Mouse (Mus musculus) liver, embryonic 14.5 days (tissue): ENCODE results near the gene Dock11. TPM values are rescaled to one million over a fixed set of nuclear protein-coding genes. Genes with fewer than 3 reads are reported as not detected.

Experiments
- ATAC-seq: fragments of 200-750 bp; cut with Nextera tagmentation; 2 replicates; pipeline ENCODE4 v1.8.0; 2017; ENCODE audit warnings: moderate number of reproducible peaks, mild to moderate bottlenecking, moderate library complexity; ENCODE audit not compliant: insufficient read depth
- DNase-seq, 3 experiments: peaks; one replicate each; pipeline ENCODE4 v3.0.0-alpha.2; 2012 to 2013; ENCODE audit warnings: low read depth in 3 of 3, low spot score in 3 of 3
- H3K27ac ChIP-seq: fragments of 300-500 bp; sonication (generic); 2 replicates; pipeline ENCODE4 v1.5.1; 2014; ENCODE audit warnings: moderate library complexity, mild to moderate bottlenecking, control low read depth, inconsistent platforms
- H3K27me3 ChIP-seq: fragments of 300-500 bp; sonication (generic); 2 replicates; pipeline ENCODE4 v1.6.1; 2014; ENCODE audit warnings: mild to moderate bottlenecking, low read length, moderate library complexity; ENCODE audit not compliant: control insufficient read depth, insufficient read depth
- H3K36me3 ChIP-seq: fragments of 300-500 bp; sonication (generic); replicated peaks from 2 replicates; pipeline ENCODE4 v1.6.1; 2014; ENCODE audit warnings: low read depth; ENCODE audit not compliant: control insufficient read depth, insufficient read depth
- H3K4me1 ChIP-seq, 2 experiments: fragments of 200-500 bp in 1 of 2; fragments of 300-500 bp in 1 of 2; sonication (generic) in 1 of 2; replicated peaks; 2 replicates each; pipeline ENCODE4 v1.6.1; 2012 to 2014; ENCODE audit warnings: antibody characterized with exemption in 1 of 2, inconsistent platforms in 1 of 2, low read length in 1 of 2; ENCODE audit not compliant: control insufficient read depth in 2 of 2, insufficient read depth in 2 of 2
- H3K4me2 ChIP-seq: fragments of 300-500 bp; sonication (generic); 2 replicates; pipeline ENCODE4 v1.6.1; 2014; ENCODE audit warnings: low read depth, mild to moderate bottlenecking, control low read depth, moderate library complexity
- H3K4me3 ChIP-seq, 2 experiments: fragments of 200-500 bp in 1 of 2; fragments of 300-500 bp in 1 of 2; sonication (generic) in 1 of 2; 2 replicates each; pipeline ENCODE4 v1.5.1; 2012 to 2014; ENCODE audit warnings: low read depth in 2 of 2, low read length in 2 of 2, mild to moderate bottlenecking in 2 of 2, control low read depth in 1 of 2, inconsistent platforms in 1 of 2, moderate library complexity in 1 of 2; ENCODE audit not compliant: insufficient read depth in 1 of 2
- H3K9ac ChIP-seq: fragments of 300-500 bp; sonication (generic); replicated peaks from 2 replicates; pipeline ENCODE4 v1.6.1; 2014; ENCODE audit warnings: mild to moderate bottlenecking, control low read depth, moderate library complexity
- H3K9me3 ChIP-seq: fragments of 300-500 bp; sonication (generic); 2 replicates; pipeline ENCODE4 v1.6.1; 2016; ENCODE audit warnings: low read length, mixed read lengths; ENCODE audit not compliant: control insufficient read depth
- CTCF ChIP-seq: IDR thresholded peaks from 2 replicates; pipeline ENCODE4 v1.5.1; 2016; ENCODE audit warnings: antibody characterized with exemption, low read depth, control low read depth
- EP300 ChIP-seq: IDR thresholded peaks from 2 replicates; pipeline ENCODE4 v1.6.1; 2016; ENCODE audit warnings: antibody characterized with exemption, low read depth
- WGBS: fragments of 180-500 bp; shearing (Covaris S2); extraction: QIAGEN DNeasy Blood & Tissue Kit; methylation state at CpG from one replicate; pipeline ENCODE4 v1.1.7; 2014; ENCODE audit not compliant: insufficient replicate concordance; 5-methylcytosine and 5-hydroxymethylcytosine counted together
- polyA plus RNA-seq, 2 experiments: library from polyadenylated mRNA; depleted of rRNA in 1 of 2; stranded (reverse) in 1 of 2; unstranded in 1 of 2; fragments of >200 nt; fragmentation: Nextera tagmentation in 1 of 2; extraction: Ambion mirVana in 1 of 2; gene quantifications; 2 replicates each; pipeline versions ENCODE4 v1.2.1 to v1.2.3; 2012 to 2014

Gene Dock11
- polyA plus RNA-seq, 2 experiments = 1.9 to 2.1 TPM

DNA sequence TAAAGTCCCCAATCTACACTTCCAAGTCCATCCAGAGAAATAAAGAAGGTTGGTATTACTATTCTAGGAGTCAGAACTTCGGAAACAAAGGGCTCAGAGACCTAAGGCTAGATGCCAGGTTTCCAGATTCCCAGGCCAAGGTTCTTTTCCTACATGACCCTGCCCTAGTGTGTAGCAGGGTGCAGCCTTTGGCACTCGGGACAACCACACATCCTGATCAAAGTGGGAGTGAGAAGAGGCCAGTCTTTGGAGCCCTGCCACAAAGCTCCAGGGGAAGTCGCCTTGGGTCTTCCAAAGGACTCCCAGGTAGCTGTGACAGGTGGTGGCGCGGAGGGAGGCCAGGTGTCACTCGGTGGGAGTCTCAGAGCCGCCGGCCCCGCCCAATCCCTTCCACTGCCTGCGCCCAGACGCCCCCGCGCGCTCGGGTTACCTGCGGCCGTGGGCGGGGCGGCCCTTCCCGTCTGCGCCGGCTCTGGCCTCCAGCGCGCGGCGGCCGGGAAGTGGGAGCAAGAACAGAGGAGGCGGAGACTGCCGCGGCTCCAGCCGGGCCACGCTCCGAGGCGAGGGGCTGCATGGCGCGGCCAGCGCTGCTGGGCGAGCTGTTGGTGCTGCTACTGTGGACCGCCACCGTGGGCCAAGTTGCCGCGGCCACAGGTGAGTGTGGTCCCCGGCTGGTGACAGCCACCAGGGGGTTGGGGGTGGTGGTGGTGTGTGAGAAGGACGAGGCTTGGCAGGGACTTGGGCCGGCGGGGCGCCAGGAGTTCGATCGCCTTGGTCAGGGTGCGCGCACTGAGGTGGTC is 223.2 kb downstream of the Dock11 start, which contains the start of gene Il13ra1:
Il13ra1 (plus strand) TSS at position 489 of the 800 bp plus-strand sequence.
- H3K4me2 ChIP-seq = peak within 1 kb of the TSS; percentile 28
- H3K9ac ChIP-seq = no peak within 1 kb of the TSS
- ATAC-seq (no peak), DNase-seq (no peak)
- no peaks in the 10 kb centered on the region for H3K36me3 ChIP-seq
- H3K4me1 ChIP-seq = no peaks in the 10 kb centered on the region
- no peaks in the 10 kb centered on the region; the same call in 1 of the 2 replicates for H3K27me3 ChIP-seq
- H3K4me3 ChIP-seq = peak within 1 kb of the TSS; percentile 30 to 34
- no peaks in the 10 kb centered on the region for H3K9me3 ChIP-seq
- no peak within 1 kb of the TSS for H3K27ac ChIP-seq
- TF ChIP-seq EP300 (no peak), CTCF (no peak)
- WGBS = 14% methylated on average over 49 of the region's 51 CpGs

- ATAC-seq (no peak), DNase-seq (no peak)
- Histone ChIP-seq H3K9me3 (no peaks in the 10 kb centered on the region), H3K9ac (no peak overlapping the region), H3K27me3 (no peaks in the 10 kb centered on the region; the same call in 1 of the 2 replicates), H3K4me2 (peak overlapping the region; percentile 28), H3K4me3 (peak overlapping the region; percentile 30 to 34), H3K36me3 (no peaks in the 10 kb centered on the region), H3K4me1 (no peaks in the 10 kb centered on the region), H3K27ac (no peak overlapping the region)
- 13% methylated on average over 9 of the region's 9 CpGs for WGBS
- TF ChIP-seq CTCF (no peak), EP300 (no peak)
Observed at GRCm38 (mm10) chrX:36112422-36112750, 223.8 kb downstream of the Dock11 start.

DNA sequence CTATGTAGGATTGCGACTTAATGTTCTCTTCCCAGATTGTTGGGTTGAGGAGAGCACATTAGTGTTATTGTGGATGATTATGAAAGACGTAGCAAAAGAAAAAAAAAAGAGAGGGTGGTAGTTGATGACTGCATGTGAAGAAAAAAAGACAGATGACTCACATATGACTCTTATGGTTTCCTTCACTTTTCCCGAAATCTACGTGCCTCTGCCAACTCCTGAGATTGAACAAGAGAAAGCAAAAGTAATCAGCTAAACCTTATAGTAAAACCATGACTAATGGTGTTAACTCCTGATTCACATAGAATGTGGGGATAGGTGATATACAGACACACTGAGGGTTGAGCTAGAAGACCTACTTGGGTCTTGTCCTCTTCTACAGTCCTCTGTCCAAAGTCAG is 226.5 kb downstream of the Dock11 start:
- ATAC-seq (no peak), DNase-seq (no peak)
- Histone ChIP-seq H3K4me3 (no peak overlapping the region), H3K4me1 (no peaks in the 10 kb centered on the region), H3K27ac (no peak overlapping the region), H3K9me3 (no peaks in the 10 kb centered on the region), H3K27me3 (no peaks in the 10 kb centered on the region; the same call in 1 of the 2 replicates), H3K9ac (no peak overlapping the region), H3K4me2 (no peak overlapping the region), H3K36me3 (no peaks in the 10 kb centered on the region)
- 50% methylated on average over 4 of the region's 4 CpGs for WGBS
- TF ChIP-seq CTCF (no peak), EP300 (no peak)

Other genes starting within 250 kb of the Dock11 start
- gene Il13ra1, start 223.3 kb downstream of the Dock11 start, polyA plus RNA-seq (2012; rRNA removed) = 0.95 and 1.5 TPM in 2 replicates
- gene Il13ra1, start 223.3 kb downstream of the Dock11 start, polyA plus RNA-seq (2014; fragmentation: Nextera tagmentation; extraction: Ambion mirVana) = 4.4 and 5.0 TPM in 2 replicates